Mouse (Mus musculus) thymus, postnatal 10 days (tissue): ENCODE measurements around the gene Gpr146.
"Not testable (repeated sequence)": the region's sequence is repeated elsewhere in the genome, so short reads cannot be mapped to it uniquely, and the experiment has no call there.

Experiments used
- DNase-seq, 2 experiments: peaks; one replicate each; pipeline ENCODE4 v3.0.0; 2021; ENCODE audit warnings: low spot score in 2 of 2

Gpr146 gene

GRCm38 (mm10) chr5:139377468-139378270 is at the start of gene Gpr146:
Gene Gpr146 (plus strand): TSS chr5:139377697.
- no peak for DNase-seq

- no peak for DNase-seq
Observed at GRCm38 (mm10) chr5:139330766-139331165, 46.7 kb upstream of the Gpr146 start.

- peak; percentile 39 to 77 for DNase-seq
Observed at GRCm38 (mm10) chr5:139331742-139332141, 45.8 kb upstream of the Gpr146 start.

- DNase-seq = no peak
Observed at GRCm38 (mm10) chr5:139332590-139333272, 44.8 kb upstream of the Gpr146 start.

GRCm38 (mm10) chr5:139333301-139334013 is 44.0 kb upstream of the Gpr146 start:
- DNase-seq = no peak

GRCm38 (mm10) chr5:139334394-139334793 is 43.1 kb upstream of the Gpr146 start:
- not testable (repeated sequence) for DNase-seq

GRCm38 (mm10) chr5:139335634-139336033 is 41.9 kb upstream of the Gpr146 start:
- DNase-seq = no peak

- no peak for DNase-seq
Observed at GRCm38 (mm10) chr5:139337826-139338370, 39.6 kb upstream of the Gpr146 start.

- DNase-seq = no peak
Observed at GRCm38 (mm10) chr5:139338403-139338802, 39.1 kb upstream of the Gpr146 start.

GRCm38 (mm10) chr5:139338891-139339290 is 38.6 kb upstream of the Gpr146 start:
- no peak for DNase-seq

- DNase-seq = peak; percentile 71 to 85
Observed at GRCm38 (mm10) chr5:139344021-139344686, 33.3 kb upstream of the Gpr146 start.

- peak; percentile 92 to 95 for DNase-seq
Observed at GRCm38 (mm10) chr5:139344687-139345363, 32.7 kb upstream of the Gpr146 start.

- no peak for DNase-seq
Observed at GRCm38 (mm10) chr5:139345364-139345714, 32.2 kb upstream of the Gpr146 start.

- no peak for DNase-seq
Observed at GRCm38 (mm10) chr5:139347225-139347624, 30.3 kb upstream of the Gpr146 start.

GRCm38 (mm10) chr5:139349713-139350112 is 27.8 kb upstream of the Gpr146 start:
- DNase-seq = no peak

GRCm38 (mm10) chr5:139351134-139351533 is 26.4 kb upstream of the Gpr146 start, which contains the start of gene Cox19:
Gene Cox19 (minus strand): TSS chr5:139351418.
- DNase-seq = no peak

GRCm38 (mm10) chr5:139351628-139352027 is 25.9 kb upstream of the Gpr146 start:
- peak; percentile 68 to 69 for DNase-seq

- no peak for DNase-seq
Observed at GRCm38 (mm10) chr5:139352317-139352716, 25.2 kb upstream of the Gpr146 start, which contains the start of gene Cyp2w1. Gene Cyp2w1 (plus strand): TSS chr5:139352617.

GRCm38 (mm10) chr5:139353496-139353895 is 24.0 kb upstream of the Gpr146 start:
- peak; percentile 52 to 86 for DNase-seq

GRCm38 (mm10) chr5:139353946-139354345 is 23.6 kb upstream of the Gpr146 start:
- no peak for DNase-seq
